Comparison of ENCODE assay signal across 22 mouse cellular contexts in the genomic region with DNA sequence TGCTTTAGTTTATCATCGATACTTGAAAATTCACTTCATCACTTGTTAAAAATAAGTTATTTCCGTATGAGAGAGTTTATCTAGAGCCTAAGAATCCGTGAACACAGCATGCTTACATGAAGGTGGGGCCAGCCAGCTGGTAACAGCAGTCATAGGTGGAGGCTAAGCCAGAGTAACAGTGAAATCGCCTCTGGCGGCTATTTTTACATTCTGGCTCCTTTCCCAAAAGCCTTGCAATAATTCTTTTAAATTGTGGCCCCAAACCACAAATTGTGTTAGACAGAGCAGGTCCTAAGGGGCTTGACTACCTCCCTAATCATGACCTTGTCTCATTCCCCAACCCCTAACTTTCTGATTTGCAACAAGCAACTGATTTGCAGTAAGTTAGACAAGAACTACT. TPM values are rescaled to one million over a fixed set of nuclear protein-coding genes. Genes with fewer than 3 reads are reported as not detected.
DNase-seq lines count a peak whose midpoint lies in the region; ATAC-seq and TF ChIP-seq lines count a peak whose summit lies in the region.
"Had no signal": no experiment of that assay in that cellular context is flagged by ENCODE, and none has a peak within 500 bp of the region (broad histone marks: within the 10 kb centered on the region; RNA-seq: fewer than 3 reads in every experiment).

No protein-coding gene starts in this region.

- H3K4me2 ChIP-seq in limb, embryonic 14.5 days (replicated peaks; ENCODE audit: low read depth, low read length, severe bottlenecking), result no peak overlapping the region
- H3K4me2 ChIP-seq: embryonic facial prominence, embryonic 13.5 days; forebrain, embryonic 13.5 days; heart, embryonic 13.5 days; hindbrain, embryonic 12.5 days had no signal

- peaks cover 18% of the 10 kb centered on the region for H3K27me3 ChIP-seq in limb, embryonic 14.5 days (ENCODE audit: control insufficient read depth, insufficient read depth, low read length)
- H3K27me3 ChIP-seq in limb, embryonic 10.5 days (ENCODE audit: low read depth, poor library complexity, severe bottlenecking), result peaks cover 34% of the 10 kb centered on the region
- H3K27me3 ChIP-seq: CH12.LX had no signal

- peak; percentile 9 for DNase-seq in adrenal gland, adult 8-10 months
- no peak for DNase-seq in adrenal gland, adult 18-20 months (ENCODE audit: low spot score in 2 of 2)
- DNase-seq in limb, embryonic 14.5 days (ENCODE audit: low spot score), result peak; percentile 33
- no peak for DNase-seq in limb, embryonic 10.5 days (ENCODE audit: low spot score)
- DNase-seq in adrenal gland, postnatal 25 days, result peak; percentile 3
- DNase-seq in Muller cell, postnatal 12 days (ENCODE audit: inconsistent ontology term), result no peak
- no peak for DNase-seq in cerebellum, adult 18-20 months
- DNase-seq: cerebellum, adult 11 months; cerebellum, adult 9-11 months; cerebellum, postnatal 36 days; forebrain, postnatal 0 days; gastrocnemius, postnatal 14 days; heart, postnatal 4 days had no signal

- H3K9me3 ChIP-seq in limb, embryonic 14.5 days (ENCODE audit: control insufficient read depth, low read length), result no peaks in the 10 kb centered on the region
- no peaks in the 10 kb centered on the region for H3K9me3 ChIP-seq in limb, embryonic 10.5 days (replicated peaks)
- H3K9me3 ChIP-seq: embryonic facial prominence, embryonic 13.5 days; forebrain, embryonic 13.5 days; heart, embryonic 13.5 days; hindbrain, embryonic 12.5 days had no signal

- no peak overlapping the region for H3K4me3 ChIP-seq in limb, embryonic 14.5 days (replicated peaks; ENCODE audit: low read length)
- no peak overlapping the region for H3K4me3 ChIP-seq in limb, embryonic 10.5 days
- H3K4me3 ChIP-seq: embryonic facial prominence, embryonic 13.5 days; forebrain, embryonic 13.5 days; heart, embryonic 13.5 days; hindbrain, embryonic 12.5 days had no signal

- peaks cover 7% of the 10 kb centered on the region; the same call in 1 of the 2 replicates for H3K4me1 ChIP-seq in limb, embryonic 14.5 days (ENCODE audit: control insufficient read depth, insufficient read depth, low read length)
- peaks cover 10% of the 10 kb centered on the region for H3K4me1 ChIP-seq in limb, embryonic 10.5 days

- no peak overlapping the region for H3K9ac ChIP-seq in limb, embryonic 14.5 days (ENCODE audit: low read depth, low read length, severe bottlenecking)
- H3K9ac ChIP-seq: embryonic facial prominence, embryonic 13.5 days; forebrain, embryonic 13.5 days; forebrain, postnatal 0 days; heart, embryonic 13.5 days; hindbrain, embryonic 12.5 days had no signal

- H3K36me3 ChIP-seq in limb, embryonic 14.5 days (ENCODE audit: control insufficient read depth, insufficient read depth, low read length), result no peaks in the 10 kb centered on the region
- no peaks in the 10 kb centered on the region for H3K36me3 ChIP-seq in limb, embryonic 10.5 days
- H3K36me3 ChIP-seq: embryonic facial prominence, embryonic 13.5 days; heart, embryonic 13.5 days; hindbrain, embryonic 12.5 days had no signal

- H3K27ac ChIP-seq in limb, embryonic 14.5 days (replicated peaks; ENCODE audit: low read depth, low read length), result no peak overlapping the region
- H3K27ac ChIP-seq in limb, embryonic 10.5 days, result no peak overlapping the region
- H3K27ac ChIP-seq: embryonic facial prominence, embryonic 13.5 days; forebrain, embryonic 13.5 days; heart, embryonic 13.5 days; hindbrain, embryonic 12.5 days had no signal

- TF ChIP-seq POLR2A in limb, embryonic 14.5 days (IDR thresholded peaks at IDR 0.05; ENCODE audit: borderline replicate concordance, extremely low read depth, insufficient read depth, insufficient read length), result no peak

- WGBS in limb, embryonic 14.5 days, result 48% methylated on average over 5 of the region's 5 CpGs
- 78% methylated on average over 5 of the region's 5 CpGs for WGBS in limb, embryonic 10.5 days

- ATAC-seq in limb, embryonic 14.5 days (ENCODE audit: low FRiP score, low read depth), result no peak
- ATAC-seq: forebrain, embryonic 13.5 days; forebrain, postnatal 0 days; hindbrain, embryonic 16.5 days; inflammation-experienced regulatory T-cells, adult 6 months; intestine, postnatal 0 days had no signal

RNA-seq across cellular contexts. Expression of a gene that starts 4.8 kb away (rescaled TPM):
- total RNA-seq in adrenal gland, adult 8-10 months (2022), result 10 to 100 TPM in 3 of 4 experiments, 1 to 10 TPM in 1; 9.1 to 16.3 (median 13.2) TPM
- 10 to 100 TPM; 11.1 to 33.6 TPM for total RNA-seq in adrenal gland, adult 18-20 months (2021)
- 0.03 and 0.04 TPM in 2 replicates for polyA plus RNA-seq in limb, embryonic 14.5 days (2012; rRNA removed)
- polyA plus RNA-seq in limb, embryonic 14.5 days (2014; fragmentation: Nextera tagmentation; extraction: Ambion mirVana), result 0.04 and 0.21 TPM in 2 replicates
- polyA plus RNA-seq in limb, embryonic 10.5 days (2016; fragmentation: Nextera tagmentation; extraction: Ambion mirVana), result 0.21 and 0.30 TPM in 2 replicates
- 11.0 and 16.8 TPM in 2 replicates for total RNA-seq in adrenal gland, postnatal 25 days (2021)
- total RNA-seq: granulocyte monocyte progenitor cell, adult 5-6 weeks had no signal

Comparison
In these comparisons a context has a peak if more than half of its experiments do, and no peak if none do; other contexts are left out.
1. DNase-seq: peak in adrenal gland, adult 8-10 months (single experiment), limb, embryonic 14.5 days (single experiment) and adrenal gland, postnatal 25 days (single experiment); none in adrenal gland, adult 18-20 months (0 of 2), limb, embryonic 10.5 days (single experiment), Muller cell, postnatal 12 days (single experiment) and cerebellum, adult 18-20 months (0 of 2).